ENCODE assay signal across 1 mouse cellular context in genomic region chr14:54384396-54384795, GRCm38 (mm10).
TF ChIP-seq lines count a peak whose summit lies in the region.

No protein-coding gene starts in this region.

TF ChIP-seq in MEL, 35 proteins besides CTCF, POLR2A, EP300 and RAD21:
- no peak for TF ChIP-seq CHD2 (IDR thresholded peaks at IDR 0.05; ENCODE audit: low read length)
- no peak for TF ChIP-seq MAX (IDR thresholded peaks at IDR 0.05; ENCODE audit: low read length)
- no peak for TF ChIP-seq GATA1 (IDR thresholded peaks at IDR 0.05; ENCODE audit: low read depth, low read length)
- TF ChIP-seq TAL1 (IDR thresholded peaks at IDR 0.05; ENCODE audit: low read length), result 0 out of 2 replicates have a peak, but pooled peaks have one; percentile 26
- TF ChIP-seq MYB (IDR thresholded peaks at IDR 0.05; ENCODE audit: low read depth, low read length), result no peak
- TF ChIP-seq SIN3A (IDR thresholded peaks at IDR 0.05; ENCODE audit: low read length), result no peak
- no peak for TF ChIP-seq KAT2A (conservative IDR thresholded peaks at IDR 0.05; ENCODE audit: low read depth, low read length)
- no peak for TF ChIP-seq MXI1 (IDR thresholded peaks at IDR 0.05; ENCODE audit: low read depth, low read length)
